Mouse (Mus musculus): ENCODE data around the gene Clec11a.

DNA sequence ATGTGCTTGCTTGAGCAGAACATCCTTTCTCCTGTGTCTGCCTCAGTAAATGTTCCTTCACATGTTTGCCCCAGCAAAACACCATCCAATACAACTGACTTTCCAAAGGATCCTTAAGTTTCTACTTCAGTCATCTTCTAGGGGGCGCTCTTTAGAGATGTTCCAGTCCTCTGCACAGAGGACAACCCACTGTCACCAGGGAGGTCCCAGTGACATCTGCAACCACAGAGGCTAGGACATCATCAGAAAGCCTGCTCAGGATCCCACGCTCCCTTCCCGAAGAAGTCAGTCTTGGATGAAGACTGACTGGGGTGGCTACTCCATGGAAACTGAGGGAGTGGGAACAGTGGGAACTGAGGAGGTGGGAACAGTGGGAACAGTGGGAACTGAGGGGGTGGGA is 31.2 kb downstream of the Clec11a start:
- TF ChIP-seq EP300 (IDR thresholded peaks at IDR 0.05; ENCODE audit: low read depth) (no peak), CTCF (IDR thresholded peaks at IDR 0.05; ENCODE audit: low read depth) (no peak)

All from liver, embryonic 14.5 days (tissue).